Mouse (Mus musculus) CH12.LX (cell line): ENCODE measurements around the gene Calhm2. TPM values are rescaled to one million over a fixed set of nuclear protein-coding genes. Genes with fewer than 3 reads are reported as not detected.

Experiments used
- DNase-seq: peaks from one replicate; pipeline ENCODE4 v3.0.0-alpha.2; 2013; ENCODE audit errors: extremely low read depth
- H3K27ac ChIP-seq: 2 replicates; pipeline ENCODE4 v1.5.1; 2012; ENCODE audit warnings: low read depth, mild to moderate bottlenecking, control low read depth, moderate library complexity; ENCODE audit not compliant: insufficient read depth
- H3K27me3 ChIP-seq: replicated peaks from 2 replicates; pipeline ENCODE3; 2012; ENCODE audit warnings: inconsistent platforms
- H3K36me3 ChIP-seq, 2 experiments: replicated peaks in 1 of 2; 2 replicates each; pipeline versions ENCODE3 to v1.6.1; 2012; ENCODE audit warnings: inconsistent platforms in 1 of 2, low read length in 1 of 2, mild to moderate bottlenecking in 1 of 2, mixed read lengths in 1 of 2, moderate library complexity in 1 of 2; ENCODE audit not compliant: control insufficient read depth in 1 of 2, insufficient read depth in 1 of 2
- H3K4me1 ChIP-seq, 2 experiments: 2 replicates each; pipeline ENCODE4 v1.6.1; 2012; ENCODE audit warnings: inconsistent platforms in 1 of 2, moderate library complexity in 1 of 2; ENCODE audit not compliant: insufficient read depth in 2 of 2, control insufficient read depth in 1 of 2
- H3K4me2 ChIP-seq: 2 replicates; pipeline ENCODE4 v1.6.1; 2012; ENCODE audit warnings: low read depth, mild to moderate bottlenecking, control low read depth; ENCODE audit not compliant: poor library complexity, insufficient read depth, severe bottlenecking
- H3K4me3 ChIP-seq, 3 experiments: fragments of 150-350 bp in 1 of 3; sonication (generic) in 1 of 3; replicated peaks in 1 of 3; 2 replicates each; pipeline versions ENCODE3 to v1.5.1; 2011 to 2012; ENCODE audit warnings: low read depth in 2 of 3, low read length in 2 of 3, mild to moderate bottlenecking in 2 of 3, moderate library complexity in 2 of 3, control low read depth in 1 of 3, improper control_type of control experiment in 1 of 3, inconsistent platforms in 1 of 3, mixed read lengths in 1 of 3; ENCODE audit not compliant: poor library complexity in 1 of 3
- H3K79me2 ChIP-seq: replicated peaks from 2 replicates; pipeline ENCODE4 v1.6.1; 2012; ENCODE audit warnings: mild to moderate bottlenecking, moderate library complexity; ENCODE audit not compliant: control insufficient read depth, poor library complexity, insufficient read depth, severe bottlenecking; ENCODE audit errors: extremely low read depth
- H3K9ac ChIP-seq: 2 replicates; pipeline ENCODE4 v1.6.1; 2012; ENCODE audit warnings: low read depth, mild to moderate bottlenecking, control low read depth, moderate library complexity; ENCODE audit not compliant: insufficient read depth
- H3K9me3 ChIP-seq: replicated peaks from 2 replicates; pipeline ENCODE3; 2012; ENCODE audit warnings: low read length, inconsistent platforms, mixed read lengths
- CHD2 ChIP-seq: IDR thresholded peaks from 2 replicates; pipeline ENCODE4 v1.6.1; 2011; ENCODE audit warnings: low read length, improper control_type of control experiment
- EP300 ChIP-seq: IDR thresholded peaks from 2 replicates; pipeline ENCODE4 v1.6.1; 2011; ENCODE audit warnings: low read length, improper control_type of control experiment
- GABPA ChIP-seq: IDR thresholded peaks from 2 replicates; pipeline ENCODE4 v1.6.1; 2012; ENCODE audit warnings: low read depth, low read length, improper control_type of control experiment, inconsistent platforms; ENCODE audit not compliant: insufficient replicate concordance
- IRF4 ChIP-seq: IDR thresholded peaks from 2 replicates; pipeline ENCODE4 v1.6.1; 2014; ENCODE audit warnings: low read depth, mild to moderate bottlenecking, inconsistent platforms, low read length, improper control_type of control experiment
- JUND ChIP-seq: conservative IDR thresholded peaks from 2 replicates; pipeline ENCODE4 v1.6.1; 2011; ENCODE audit warnings: low read depth, low read length, improper control_type of control experiment
- KAT2A ChIP-seq: IDR thresholded peaks from 2 replicates; pipeline ENCODE4 v1.6.1; 2012; ENCODE audit warnings: low read length, improper control_type of control experiment, inconsistent platforms; ENCODE audit not compliant: insufficient replicate concordance
- MAFK ChIP-seq: IDR thresholded peaks from 2 replicates; pipeline ENCODE4 v1.6.1; 2011; ENCODE audit warnings: low read length, improper control_type of control experiment; ENCODE audit not compliant: insufficient replicate concordance
- MAX ChIP-seq: IDR thresholded peaks from 2 replicates; pipeline ENCODE4 v1.6.1; 2011; ENCODE audit warnings: low read length, improper control_type of control experiment
- MAZ ChIP-seq: IDR thresholded peaks from 2 replicates; pipeline ENCODE4 v1.6.1; 2012; ENCODE audit warnings: low read depth, mild to moderate bottlenecking, inconsistent platforms, low read length, improper control_type of control experiment, moderate library complexity
- MEF2A ChIP-seq: IDR thresholded peaks from 2 replicates; pipeline ENCODE4 v1.6.1; 2014; ENCODE audit warnings: low read depth, mild to moderate bottlenecking, inconsistent platforms, low read length, improper control_type of control experiment, borderline replicate concordance
- MXI1 ChIP-seq: IDR thresholded peaks from 2 replicates; pipeline ENCODE4 v1.6.1; 2011; ENCODE audit warnings: mild to moderate bottlenecking, low read depth, low read length, improper control_type of control experiment
- MYC ChIP-seq: IDR thresholded peaks from 2 replicates; pipeline ENCODE4 v1.6.1; 2011; ENCODE audit warnings: low read depth, mild to moderate bottlenecking, improper control_type of control experiment, low read length
- NRF1 ChIP-seq: IDR thresholded peaks from 2 replicates; pipeline ENCODE4 v1.6.1; 2014; ENCODE audit warnings: low read depth, mild to moderate bottlenecking, inconsistent platforms, low read length, improper control_type of control experiment, moderate library complexity
- PAX5 ChIP-seq: IDR thresholded peaks from 2 replicates; pipeline ENCODE4 v1.6.1; 2012; ENCODE audit warnings: low read length, inconsistent platforms, mixed read lengths
- POLR2AphosphoS2 ChIP-seq: IDR thresholded peaks from 2 replicates; pipeline ENCODE4 v1.6.1; 2011; ENCODE audit warnings: low read depth, low read length, improper control_type of control experiment
- RCOR1 ChIP-seq: conservative IDR thresholded peaks from 2 replicates; pipeline ENCODE4 v1.6.1; 2012; ENCODE audit warnings: low read depth, mild to moderate bottlenecking, inconsistent platforms, low read length, improper control_type of control experiment
- SIN3A ChIP-seq: IDR thresholded peaks from 2 replicates; pipeline ENCODE4 v1.6.1; 2012; ENCODE audit warnings: low read length, improper control_type of control experiment, inconsistent platforms
- TBP ChIP-seq: conservative IDR thresholded peaks from 2 replicates; pipeline ENCODE4 v1.6.1; 2011; ENCODE audit warnings: low read depth, low read length, improper control_type of control experiment
- TCF12 ChIP-seq: IDR thresholded peaks from 2 replicates; pipeline ENCODE4 v1.6.1; 2014; ENCODE audit warnings: low read depth, mild to moderate bottlenecking, inconsistent platforms, low read length, improper control_type of control experiment
- UBTF ChIP-seq: IDR thresholded peaks from 2 replicates; pipeline ENCODE4 v1.6.1; 2012; ENCODE audit warnings: low read depth, mild to moderate bottlenecking, inconsistent platforms, low read length, improper control_type of control experiment, moderate library complexity
- USF1 ChIP-seq: IDR thresholded peaks from 2 replicates; pipeline ENCODE4 v1.6.1; 2014; ENCODE audit warnings: low read depth, mild to moderate bottlenecking, inconsistent platforms, low read length, improper control_type of control experiment
- USF2 ChIP-seq: conservative IDR thresholded peaks from 2 replicates; pipeline ENCODE4 v1.6.1; 2011; ENCODE audit warnings: low read depth, low read length, improper control_type of control experiment
- ZC3H11A ChIP-seq: IDR thresholded peaks from 2 replicates; pipeline ENCODE4 v1.6.1; 2012; ENCODE audit warnings: low read depth, mild to moderate bottlenecking, inconsistent platforms, low read length, improper control_type of control experiment
- ZKSCAN1 ChIP-seq: IDR thresholded peaks from 2 replicates; pipeline ENCODE4 v1.6.1; 2012; ENCODE audit warnings: low read depth, inconsistent platforms, low read length, improper control_type of control experiment, borderline replicate concordance
- ZNF384 ChIP-seq: IDR thresholded peaks from 2 replicates; pipeline ENCODE4 v1.6.1; 2012; ENCODE audit warnings: low read depth, low read length, improper control_type of control experiment, inconsistent platforms
- dilution Hi-C: fragments of 300-500 bp; cut with MboI; formaldehyde crosslinking; loops from 2 replicates; pipeline ENCODE4 v1.14.3; 2020; ENCODE audit warnings: low sequenced_read_pairs; ENCODE audit not compliant: extremely low pct_unique_long_range_greater_than_20kb, extremely low pct_ligation_motif_present
- in situ Hi-C: fragments of 300-500 bp; cut with MboI; formaldehyde crosslinking; loops from 3 replicates; pipeline ENCODE4 v1.14.3; 2019; ENCODE audit warnings: low sequenced_read_pairs, low pct_ligation_motif_present, low pct_unique_long_range_greater_than_20kb, mixed read lengths
- polyA plus RNA-seq: library from polyadenylated mRNA; unstranded; fragments of >175 nt; gene quantifications from 2 replicates; pipeline ENCODE4 v1.2.1, GENCODE M21; 2012; ENCODE audit warnings: low read depth; ENCODE audit not compliant: insufficient read length
- total RNA-seq, 2 experiments: library from RNA; depleted of rRNA; stranded (reverse); fragments of 300-350 nt in 1 of 2; fragments of >200 nt in 1 of 2; gene quantifications; 2 replicates each; pipeline ENCODE4 v1.2.3; 2012 to 2014

Gene Calhm2
- total and polyA plus RNA-seq, 3 experiments, result 6.3 to 10.4 (median 10.1) TPM

GRCm38 (mm10) chr19:47166758-47167157, 28.7 kb upstream of the Calhm2 start:
- Histone ChIP-seq H3K4me2 (no peak overlapping the region), H3K9me3 (peaks cover 12% of the 10 kb centered on the region), H3K4me1 (peaks cover 0 to 13% of the 10 kb centered on the region in 2 experiments; a peak in 2 of 4 replicates), H3K27ac (no peak overlapping the region), H3K36me3 (no peaks in the 10 kb centered on the region), H3K79me2 (no peaks in the 10 kb centered on the region), H3K27me3 (peaks cover 4% of the 10 kb centered on the region)
- in situ Hi-C loops, result loop anchor here (5.0 to 10.0 kb wide), 2 partner anchors 34 to 52 kb away; no protein-coding TSS in a partner anchor
- dilution Hi-C loops, result no loop called here
- TF ChIP-seq GABPA (no peak), MAFK (no peak), USF2 (no peak), TBP (no peak), RCOR1 (no peak), KAT2A (no peak), NRF1 (no peak), USF1 (no peak), IRF4 (no peak), JUND (no peak), ZC3H11A (no peak), ZNF384 (no peak), SIN3A (no peak), TCF12 (no peak), MAZ (no peak), MXI1 (no peak), MAX (no peak), UBTF (no peak), POLR2AphosphoS2 (no peak)
- TF ChIP-seq, all 38 proteins: peak for 0
- H3K4me3 ChIP-seq, result no peak overlapping the region
- DNase-seq, result no peak
- no peak overlapping the region for H3K9ac ChIP-seq

- no peak overlapping the region for H3K4me3 ChIP-seq
- H3K4me1 ChIP-seq, result peaks cover 0 to 6% of the 10 kb centered on the region in 2 experiments; a peak in 2 of 4 replicates
- no peaks in the 10 kb centered on the region for H3K9me3 ChIP-seq
- dilution Hi-C loops, result no loop called here
- no peak overlapping the region for H3K27ac ChIP-seq
- in situ Hi-C loops, result loop anchor here (10.0 kb wide), 1 partner anchor 48 kb away; no protein-coding TSS in a partner anchor
- H3K36me3 ChIP-seq, result no peaks in the 10 kb centered on the region
- no peaks in the 10 kb centered on the region for H3K79me2 ChIP-seq
- no peak for TF ChIP-seq CHD2
- TF ChIP-seq JUND, result no peak
- TF ChIP-seq USF2, result no peak
- TF ChIP-seq MYC, result no peak
- TF ChIP-seq PAX5, result no peak
- no peak for TF ChIP-seq MEF2A
- TF ChIP-seq ZKSCAN1, result no peak
- TF ChIP-seq EP300, result no peak
- TF ChIP-seq MAZ, result no peak
- TF ChIP-seq ZNF384, result no peak
- H3K4me2 ChIP-seq, result no peak overlapping the region
- H3K27me3 ChIP-seq, result peaks cover 4% of the 10 kb centered on the region
- no peak overlapping the region for H3K9ac ChIP-seq
- DNase-seq, result no peak
Measured at GRCm38 (mm10) chr19:47163176-47163744, 25.2 kb upstream of the Calhm2 start.
